Mouse (Mus musculus) B cell, adult 62 days (primary cell): Measurements from ENCODE around the gene Ckb. TPM values are rescaled to one million over a fixed set of nuclear protein-coding genes. Genes with fewer than 3 reads are reported as not detected.

Source experiments
- total RNA-seq: library from RNA; stranded (reverse); gene quantifications from 4 replicates; pipeline ENCODE4 v1.2.4, GENCODE M21; 2023

The Ckb gene
- 0.78 to 4.1 TPM (median 3.1 TPM) in 4 replicates for total RNA-seq

DNA sequence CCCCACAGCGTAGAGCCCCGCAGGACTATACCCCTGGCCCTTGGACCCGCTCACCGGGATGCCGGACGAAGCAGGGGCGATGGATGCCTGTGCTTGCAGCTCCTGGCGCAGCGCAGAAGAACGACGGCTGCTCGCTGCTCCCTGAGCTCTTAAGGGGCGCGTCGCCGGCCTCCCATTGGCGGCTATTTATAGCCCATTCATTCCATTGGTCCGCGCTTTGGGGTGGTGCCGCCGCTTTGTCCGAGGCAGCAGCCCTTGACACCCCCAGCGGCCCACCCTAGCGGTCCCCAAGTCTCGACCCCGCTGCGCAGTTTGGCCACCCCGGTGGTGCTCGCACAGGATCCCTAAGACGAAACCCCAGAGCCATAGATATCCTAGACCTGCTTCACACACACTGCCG, at the start of gene Ckb:
TSS of gene Ckb (minus strand) at position 163 of the 400 bp plus-strand sequence.

DNA sequence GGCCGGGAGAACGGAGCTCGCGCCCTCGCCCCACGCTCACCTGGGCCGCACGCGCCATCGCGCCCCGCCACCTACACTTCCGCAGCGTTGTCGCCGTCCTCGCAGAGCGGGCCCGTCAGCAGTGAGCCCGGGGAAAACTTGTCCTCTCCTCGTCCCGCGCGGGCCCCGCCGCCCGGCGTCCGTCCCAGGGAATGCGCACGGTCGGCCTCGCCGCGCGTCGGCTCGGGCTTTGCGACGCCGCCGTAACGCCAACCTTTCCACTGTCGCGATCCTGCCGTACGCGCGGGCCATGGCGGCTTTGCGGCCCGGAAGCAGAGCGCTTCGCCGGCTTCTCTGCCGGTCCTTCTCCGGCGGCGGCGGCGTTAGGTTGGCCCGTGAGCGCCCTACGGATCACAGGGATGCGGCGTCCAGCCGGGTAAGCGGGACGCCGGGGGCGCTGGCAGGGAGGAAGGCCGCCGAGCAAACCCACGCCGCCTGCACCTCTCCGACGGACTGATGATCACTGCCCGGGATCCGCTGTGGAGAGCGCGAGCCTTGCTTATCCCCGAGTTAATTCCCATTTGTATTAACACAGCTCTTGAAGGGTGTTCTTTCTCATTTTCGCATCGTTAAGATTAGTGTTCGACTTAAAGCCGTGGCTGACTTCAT, 41.0 kb upstream of the Ckb start, which contains the start of the genes Bag5 and Apopt1:
TSS of gene Bag5 (minus strand) at position 254 of the 648 bp plus-strand sequence.
TSS of gene Apopt1 (plus strand) at position 258 of the 648 bp plus-strand sequence.

DNA sequence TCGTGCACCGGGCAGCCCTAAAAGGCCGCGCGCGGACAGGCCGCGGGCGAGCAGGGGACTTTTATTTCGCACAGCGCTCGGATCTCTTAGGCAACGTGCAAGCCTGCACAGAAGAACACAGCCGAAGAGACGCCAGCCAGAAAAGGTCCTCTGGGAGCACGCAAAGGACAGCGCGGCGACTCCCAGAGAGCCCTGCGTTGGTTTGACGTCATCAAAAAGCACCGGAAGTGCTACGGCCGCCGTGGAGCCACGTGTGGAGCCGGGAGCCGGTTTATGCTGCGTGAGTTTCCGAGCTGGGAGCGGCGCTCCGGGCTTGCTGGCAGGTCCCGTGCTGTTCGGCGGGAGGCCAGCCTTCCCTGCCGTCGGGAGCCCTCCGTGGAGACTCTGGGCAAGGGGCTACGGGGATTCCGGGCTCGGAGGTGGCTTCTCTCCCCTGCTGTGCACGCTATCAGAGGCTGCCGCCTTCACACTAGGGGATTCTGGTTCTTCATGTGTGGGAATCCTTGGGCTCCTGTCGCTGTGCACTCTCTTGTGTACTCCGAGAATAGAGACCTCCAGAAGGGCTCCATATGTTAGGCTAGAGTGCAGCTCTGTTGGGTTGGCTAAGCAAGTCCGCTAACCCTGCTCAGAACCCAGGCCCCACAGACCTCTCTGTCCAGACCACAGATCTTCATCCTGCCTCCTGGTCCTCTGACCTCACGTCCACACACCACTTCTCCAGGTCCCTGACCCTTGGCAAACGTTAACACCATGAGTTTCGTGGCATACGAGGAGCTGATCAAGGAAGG, 5.9 kb upstream of the Ckb start, which contains the start of gene Trmt61a:
TSS of gene Trmt61a (plus strand) at position 224 of the 788 bp plus-strand sequence.

Other genes starting within 250 kb of the Ckb start
- gene Tnfaip2, start 229.9 kb downstream of the Ckb start, total RNA-seq, result 2.7 to 7.0 TPM (median 5.1 TPM) in 4 replicates
- not detected in 4 replicates for gene Gm266, start 186.5 kb downstream of the Ckb start, total RNA-seq
- 1,164 to 1,231 TPM (median 1,180 TPM) in 4 replicates for gene Eif5, start 134.3 kb downstream of the Ckb start, total RNA-seq
- gene Mark3, start 97.8 kb downstream of the Ckb start, total RNA-seq, result 77.7 to 92.2 TPM (median 85.0 TPM) in 4 replicates
- gene Trmt61a, start 5.8 kb upstream of the Ckb start, total RNA-seq, result 12.0 to 19.1 TPM (median 13.8 TPM) in 4 replicates
- gene Bag5, start 40.9 kb upstream of the Ckb start, total RNA-seq, result 21.0 to 24.5 TPM (median 22.4 TPM) in 4 replicates
- 21.7 to 26.3 TPM (median 24.4 TPM) in 4 replicates for gene Apopt1, start 40.9 kb upstream of the Ckb start, total RNA-seq
- 58.0 to 72.8 TPM (median 71.0 TPM) in 4 replicates for gene Klc1, start 86.5 kb upstream of the Ckb start, total RNA-seq
- gene Xrcc3, start 141.5 kb upstream of the Ckb start, total RNA-seq, result 1.4 to 2.7 TPM (median 1.9 TPM) in 4 replicates
- 1.6 to 3.3 TPM (median 1.8 TPM) in 4 replicates for gene Zfyve21, start 141.8 kb upstream of the Ckb start, total RNA-seq
- 45.6 to 48.6 TPM (median 47.1 TPM) in 4 replicates for gene Ppp1r13b, start 235.8 kb upstream of the Ckb start, total RNA-seq